Mouse (Mus musculus) E14TG2a.4 (cell line): Measurements from ENCODE around the gene Grm1.

ENCODE experiments used
- CTCF ChIP-seq: conservative IDR thresholded peaks from 2 replicates; pipeline ENCODE4 v1.5.1; 2014; ENCODE audit warnings: low read length
- NANOG ChIP-seq: IDR thresholded peaks from 2 replicates; pipeline ENCODE4 v1.6.1; 2014; ENCODE audit warnings: borderline replicate concordance, low read length, mixed read lengths
- POU5F1 ChIP-seq: IDR thresholded peaks from 2 replicates; pipeline ENCODE4 v1.6.1; 2014; ENCODE audit warnings: low read length, borderline replicate concordance

DNA sequence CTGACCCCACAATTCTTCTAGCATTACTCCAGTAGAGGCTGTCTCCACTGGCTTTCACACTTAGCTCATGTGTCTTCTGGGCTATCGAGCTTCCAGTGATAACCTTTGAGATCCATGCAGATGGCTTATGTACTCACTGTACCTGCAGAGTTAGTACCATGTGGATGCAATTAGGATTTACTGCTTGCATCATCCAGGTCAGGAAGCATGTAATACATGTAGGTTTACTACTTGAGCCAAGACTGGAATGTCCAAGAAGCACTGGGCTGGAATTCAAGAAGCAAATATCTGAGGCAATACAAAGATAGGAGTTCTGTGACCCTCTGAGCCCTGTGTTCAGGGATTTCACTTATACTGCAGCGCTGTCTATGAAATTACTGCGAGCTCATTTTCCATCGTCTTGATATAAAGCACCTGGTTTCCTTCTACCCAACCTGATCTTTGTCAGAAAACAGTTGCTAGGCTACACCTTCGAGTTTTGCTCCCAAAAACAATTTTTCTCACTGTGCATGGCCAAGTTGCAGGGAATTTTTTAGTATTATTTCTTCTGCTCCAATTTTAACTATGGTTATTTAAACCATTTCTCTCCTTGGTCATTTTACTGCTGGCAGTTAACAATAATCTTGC is 237.0 kb downstream of the Grm1 start:
- no peak for TF ChIP-seq CTCF
- no peak for TF ChIP-seq POU5F1
- TF ChIP-seq NANOG = no peak
